Mouse (Mus musculus): ENCODE measurements around the gene Stxbp3. TPM values are rescaled to one million over a fixed set of nuclear protein-coding genes. Genes with fewer than 3 reads are reported as not detected.

Stxbp3 gene
- polyA plus RNA-seq, 1 experiment from 2014 or later: 21.4 TPM

DNA sequence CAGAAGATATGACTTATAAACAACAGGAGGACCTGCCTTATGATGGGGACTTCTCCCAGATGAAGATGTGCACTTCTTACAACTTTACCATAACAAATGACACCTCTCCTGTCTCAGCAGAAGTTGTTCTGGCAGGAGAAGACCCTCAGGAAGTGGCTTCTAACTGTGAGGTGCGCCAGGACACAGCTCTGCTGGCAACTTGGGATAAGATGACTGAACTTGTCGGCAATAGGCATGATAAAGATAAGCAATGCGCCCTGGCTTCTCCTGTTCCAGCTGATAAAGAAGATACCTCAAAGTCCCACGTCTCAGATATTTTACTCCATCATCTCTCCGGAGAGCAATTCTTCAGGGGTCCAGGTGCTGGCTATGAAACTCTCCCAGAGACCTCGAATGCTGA lies 88.6 kb downstream of the Stxbp3 start:
- no peak for ATAC-seq (ENCODE audit: low FRiP score, low read depth)
- Histone ChIP-seq H3K4me2 (replicated peaks) (no peak overlapping the region), H3K9me3 (no peaks in the 10 kb centered on the region), H3K9ac (no peak overlapping the region), H3K36me3 (no peaks in the 10 kb centered on the region), H3K27ac (no peak overlapping the region), H3K27me3 (replicated peaks) (no peaks in the 10 kb centered on the region), H3K4me1 (no peaks in the 10 kb centered on the region), H3K4me3 (no peak overlapping the region)
- WGBS: 89% methylated on average over 6 of the region's 6 CpGs

DNA sequence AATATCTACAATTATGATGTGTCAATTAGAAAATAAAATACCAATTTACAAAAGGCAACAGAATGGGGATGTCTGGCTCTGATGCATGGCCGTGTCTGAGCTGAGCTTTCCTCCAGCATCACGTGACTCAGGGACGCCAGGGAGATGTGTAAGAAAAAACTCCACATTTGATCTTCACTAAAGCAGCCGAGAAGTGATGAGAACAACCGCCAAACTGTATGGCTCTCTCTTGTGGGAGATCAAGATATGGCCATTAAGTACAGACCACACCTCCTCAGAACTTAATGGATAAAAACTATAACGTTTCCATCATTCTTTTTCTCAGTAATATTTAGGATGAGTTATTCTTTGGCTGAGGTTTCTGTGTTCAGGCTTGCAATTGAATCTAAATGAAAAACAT lies 89.3 kb downstream of the Stxbp3 start:
- Histone ChIP-seq H3K27me3 (replicated peaks) (no peaks in the 10 kb centered on the region), H3K36me3 (no peaks in the 10 kb centered on the region), H3K9ac (no peak overlapping the region), H3K4me3 (no peak overlapping the region), H3K27ac (no peak overlapping the region), H3K9me3 (no peaks in the 10 kb centered on the region), H3K4me2 (replicated peaks) (no peak overlapping the region), H3K4me1 (no peaks in the 10 kb centered on the region)
- 80% methylated on average over 6 of the region's 6 CpGs for WGBS
- no peak for ATAC-seq (ENCODE audit: low FRiP score, low read depth)

DNA sequence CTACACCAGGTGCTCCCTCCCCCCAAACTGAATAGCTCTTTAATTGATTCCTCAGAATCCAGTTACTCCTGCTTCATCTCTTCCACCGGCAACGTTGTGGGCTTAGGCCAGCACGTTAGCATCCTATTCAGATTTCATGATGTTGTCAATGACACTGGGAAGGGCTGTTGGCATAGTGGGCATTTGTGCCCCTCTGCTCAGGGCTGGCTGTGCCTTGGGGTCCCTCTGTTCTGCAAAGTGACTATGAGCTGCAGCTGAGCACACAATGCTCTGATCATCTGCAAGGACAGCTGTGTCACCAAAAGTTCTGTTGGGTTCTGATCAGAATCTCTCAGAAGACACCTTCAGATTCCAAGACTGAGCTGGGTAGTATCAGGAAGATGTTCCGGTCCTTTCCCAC lies 96.3 kb downstream of the Stxbp3 start:
- no peak for ATAC-seq (ENCODE audit: low FRiP score, low read depth)
- H3K36me3 ChIP-seq: no peaks in the 10 kb centered on the region
- H3K9ac ChIP-seq: no peak overlapping the region
- 76% methylated on average over 4 of the region's 4 CpGs for WGBS
- no peaks in the 10 kb centered on the region; the same call in 1 of the 2 replicates for H3K4me1 ChIP-seq
- no peak overlapping the region for H3K27ac ChIP-seq
- no peaks in the 10 kb centered on the region for H3K27me3 ChIP-seq (replicated peaks)
- no peaks in the 10 kb centered on the region for H3K9me3 ChIP-seq
- H3K4me3 ChIP-seq: no peak overlapping the region
- H3K4me2 ChIP-seq (replicated peaks): no peak overlapping the region

Other genes with a start within 250 kb of the Stxbp3 start
- gene Wdr47, start 249.2 kb downstream of the Stxbp3 start, polyA plus RNA-seq (2016; fragmentation: Nextera tagmentation; extraction: Ambion mirVana): 66.6 and 72.1 TPM in 2 replicates
- gene Clcc1, start 186.6 kb downstream of the Stxbp3 start, polyA plus RNA-seq (2016; fragmentation: Nextera tagmentation; extraction: Ambion mirVana): 46.9 and 48.8 TPM in 2 replicates
- gene Gpsm2, start 118.2 kb downstream of the Stxbp3 start, polyA plus RNA-seq (2016; fragmentation: Nextera tagmentation; extraction: Ambion mirVana): 83.7 and 83.9 TPM in 2 replicates
- 0.08 and 0.09 TPM in 2 replicates for gene Aknad1, start 100.9 kb downstream of the Stxbp3 start, polyA plus RNA-seq (2016; fragmentation: Nextera tagmentation; extraction: Ambion mirVana)
- 0.05 TPM in 1 of 2 replicates, not detected in the other for gene Fndc7, start 49.5 kb upstream of the Stxbp3 start, polyA plus RNA-seq (2016; fragmentation: Nextera tagmentation; extraction: Ambion mirVana)
- 76.6 and 78.9 TPM in 2 replicates for gene Prpf38b, start 71.2 kb upstream of the Stxbp3 start, polyA plus RNA-seq (2016; fragmentation: Nextera tagmentation; extraction: Ambion mirVana)
- gene Henmt1, start 99.3 kb upstream of the Stxbp3 start, polyA plus RNA-seq (2016; fragmentation: Nextera tagmentation; extraction: Ambion mirVana): 0.71 and 0.74 TPM in 2 replicates
- not detected in 2 replicates for gene Gm9857, start 99.9 kb upstream of the Stxbp3 start, polyA plus RNA-seq (2016; fragmentation: Nextera tagmentation; extraction: Ambion mirVana)
- gene Fam102b, start 187.1 kb upstream of the Stxbp3 start, polyA plus RNA-seq (2016; fragmentation: Nextera tagmentation; extraction: Ambion mirVana): 22.0 and 27.5 TPM in 2 replicates
- not detected in 2 replicates for gene Slc25a54, start 239.9 kb upstream of the Stxbp3 start, polyA plus RNA-seq (2016; fragmentation: Nextera tagmentation; extraction: Ambion mirVana)